Mouse (Mus musculus): ENCODE data around the gene Hspa2. TPM values are rescaled to one million over a fixed set of nuclear protein-coding genes. Genes with fewer than 3 reads are reported as not detected.

The Hspa2 gene
- 1.5 and 2.8 TPM in 2 replicates for polyA plus RNA-seq (2012; ENCODE audit: low replicate concordance)

DNA sequence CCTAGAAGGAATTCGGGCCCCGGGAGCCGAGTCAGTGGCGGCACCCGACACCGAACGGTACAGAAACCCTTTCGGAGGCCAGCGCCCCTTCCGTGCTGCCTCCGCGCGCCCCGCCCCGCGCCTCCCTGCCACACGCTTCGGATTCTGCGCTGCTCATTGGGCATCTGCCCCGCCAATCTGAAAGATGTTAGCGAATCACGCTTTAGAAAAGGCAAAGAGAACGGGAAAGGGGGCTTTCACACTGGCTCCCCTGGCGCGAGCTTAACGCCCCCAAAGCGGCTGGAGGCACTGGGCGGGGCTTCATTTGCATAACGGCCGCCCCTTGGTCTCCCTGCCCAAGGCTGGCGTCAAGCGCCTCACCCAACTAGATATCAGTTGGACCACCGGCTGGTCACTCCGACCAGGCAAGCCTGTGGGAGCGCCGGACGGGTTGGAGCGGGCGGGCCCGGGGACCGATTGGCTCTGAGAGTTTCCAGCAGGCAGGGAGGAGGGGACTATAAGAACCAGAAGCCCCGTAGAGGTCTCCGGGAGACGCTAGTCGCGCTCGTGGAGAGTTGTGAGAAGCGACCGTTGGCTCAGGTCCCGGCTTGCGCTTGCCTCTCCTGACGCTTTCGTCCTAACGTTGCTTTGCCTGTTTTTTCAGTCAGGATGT, at the start of gene Hspa2:
Hspa2 (plus strand) TSS at position 291 of the 652 bp plus-strand sequence.

DNA sequence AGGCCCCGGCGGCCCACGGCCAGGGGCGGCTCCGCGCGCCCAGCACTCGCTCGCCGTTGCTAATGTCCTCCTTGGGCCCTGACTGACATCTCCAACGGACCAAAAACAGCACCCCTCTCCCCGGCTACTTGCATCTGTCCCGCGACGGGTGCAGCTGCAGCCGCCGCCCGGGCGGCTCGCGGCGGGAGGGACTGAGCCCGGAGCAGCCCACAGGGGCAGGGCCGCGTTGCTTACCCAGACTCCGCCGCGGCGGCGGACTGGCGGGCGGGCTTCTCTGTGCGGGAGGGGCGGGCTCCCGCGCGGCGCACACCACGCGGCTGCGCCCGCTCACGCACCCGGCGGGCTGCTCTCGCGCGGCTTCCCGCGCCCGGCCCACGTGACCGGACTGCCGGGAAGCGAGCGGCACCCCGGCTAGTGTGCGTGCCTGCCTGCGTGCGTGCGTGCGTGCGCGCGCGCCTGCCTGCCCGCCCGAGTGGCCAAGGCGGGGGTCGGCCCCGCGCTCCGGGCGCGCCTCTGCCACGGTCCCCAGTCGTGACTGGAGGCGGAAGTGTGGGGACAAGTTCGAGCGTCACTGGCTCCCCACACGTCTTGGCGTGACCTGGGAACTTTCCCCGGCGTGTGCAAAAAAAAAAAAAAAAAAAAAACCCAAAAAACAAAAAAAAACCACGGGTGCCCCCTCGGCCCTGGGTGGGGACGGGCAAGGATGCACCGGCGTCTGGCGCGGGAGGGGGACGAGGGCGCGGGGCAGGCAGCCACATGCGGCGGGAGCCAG, 34.6 kb upstream of the Hspa2 start, which contains the start of gene Zbtb25:
Zbtb25 (minus strand) TSS at position 397 of the 772 bp plus-strand sequence.

GRCm38 (mm10) chr12:76369978-76370830, 33.8 kb upstream of the Hspa2 start, which contains the start of gene Zbtb1:
Gene Zbtb1, plus strand, starts transcription at chr12:76370266.

DNA sequence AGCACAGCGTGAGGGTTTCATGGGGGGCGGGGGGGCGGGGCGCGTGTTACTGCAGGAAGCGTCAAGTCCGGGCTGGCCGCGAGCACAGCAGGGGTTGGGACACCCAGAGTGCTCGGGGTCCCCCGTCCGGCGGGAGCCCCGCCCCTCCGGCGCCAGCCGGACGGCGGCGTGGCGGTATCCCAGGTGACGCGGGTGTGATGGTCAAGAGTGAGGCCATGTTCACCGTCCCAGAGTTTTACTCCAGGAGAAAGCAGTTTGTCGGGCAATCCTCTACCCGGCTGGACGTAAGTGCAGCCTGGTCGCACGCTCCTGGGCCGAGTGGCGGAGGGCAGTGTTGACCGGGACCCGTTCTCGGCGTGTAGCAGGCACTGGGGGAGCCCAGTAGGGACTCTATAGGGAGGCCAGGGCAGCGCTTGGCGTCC, 13.5 kb downstream of the Hspa2 start, which contains the start of gene Ppp1r36:
Ppp1r36 (plus strand) TSS at position 106 of the 422 bp plus-strand sequence.

Other genes starting within 250 kb of the Hspa2 start
- gene Esr2, start 226.9 kb upstream of the Hspa2 start, polyA plus RNA-seq (2012; ENCODE audit: low replicate concordance), result not detected in 2 replicates
- 0.11 TPM in 1 of 2 replicates, not detected in the other for gene Tex21, start 157.4 kb upstream of the Hspa2 start, polyA plus RNA-seq (2012; ENCODE audit: low replicate concordance)
- gene Mthfd1, start 148.9 kb upstream of the Hspa2 start, polyA plus RNA-seq (2012; ENCODE audit: low replicate concordance), result 233 and 259 TPM in 2 replicates
- gene Akap5, start 79.3 kb upstream of the Hspa2 start, polyA plus RNA-seq (2012; ENCODE audit: low replicate concordance), result 0.65 TPM in 1 of 2 replicates, not detected in the other
- 7.0 and 8.4 TPM in 2 replicates for gene Zbtb25, start 34.6 kb upstream of the Hspa2 start, polyA plus RNA-seq (2012; ENCODE audit: low replicate concordance)
- gene Zbtb1, start 33.9 kb upstream of the Hspa2 start, polyA plus RNA-seq (2012; ENCODE audit: low replicate concordance), result 12.6 and 15.0 TPM in 2 replicates
- gene Ppp1r36, start 13.4 kb downstream of the Hspa2 start, polyA plus RNA-seq (2012; ENCODE audit: low replicate concordance), result not detected in 2 replicates
- 2.1 and 2.2 TPM in 2 replicates for gene Plekhg3, start 126.7 kb downstream of the Hspa2 start, polyA plus RNA-seq (2012; ENCODE audit: low replicate concordance)